Mouse (Mus musculus): ENCODE results near the gene Clta.
"Not testable (repeated sequence)": the region's sequence is repeated elsewhere in the genome, so short reads cannot be mapped to it uniquely, and the experiment has no call there.

Clta gene

GRCm38 (mm10) chr4:44024241-44024640, 20.0 kb downstream of the Clta start:
- DNase-seq (ENCODE audit: low read depth, low spot score), result no peak

GRCm38 (mm10) chr4:44025570-44025969, 21.3 kb downstream of the Clta start:
- DNase-seq (ENCODE audit: low read depth, low spot score), result no peak

- DNase-seq (ENCODE audit: low read depth, low spot score), result no peak
Measured at GRCm38 (mm10) chr4:44028303-44029135, 24.3 kb downstream of the Clta start.

GRCm38 (mm10) chr4:44029661-44030066, 25.4 kb downstream of the Clta start:
- DNase-seq (ENCODE audit: low read depth, low spot score), result no peak

- no peak for DNase-seq (ENCODE audit: low read depth, low spot score)
Measured at GRCm38 (mm10) chr4:44031521-44031920, 27.3 kb downstream of the Clta start.

GRCm38 (mm10) chr4:44036455-44036854, 32.2 kb downstream of the Clta start:
- DNase-seq (ENCODE audit: low read depth, low spot score), result no peak

GRCm38 (mm10) chr4:44040802-44041201, 36.5 kb downstream of the Clta start:
- DNase-seq (ENCODE audit: low read depth, low spot score), result no peak

- DNase-seq (ENCODE audit: low read depth, low spot score), result no peak
Measured at GRCm38 (mm10) chr4:44042429-44042828, 38.2 kb downstream of the Clta start.

GRCm38 (mm10) chr4:44043182-44043581, 38.9 kb downstream of the Clta start:
- DNase-seq (ENCODE audit: low read depth, low spot score), result not testable (repeated sequence)

- peak; percentile 77 for DNase-seq (ENCODE audit: low read depth, low spot score)
Measured at GRCm38 (mm10) chr4:44044685-44045356, 40.6 kb downstream of the Clta start.

- DNase-seq (ENCODE audit: low read depth, low spot score), result peak; percentile 37
Measured at GRCm38 (mm10) chr4:44046066-44046465, 41.8 kb downstream of the Clta start.

GRCm38 (mm10) chr4:44049812-44050211, 45.6 kb downstream of the Clta start:
- no peak for DNase-seq (ENCODE audit: low read depth, low spot score)

- peak; percentile 85 for DNase-seq (ENCODE audit: low read depth, low spot score)
Measured at GRCm38 (mm10) chr4:44059674-44060073, 55.4 kb downstream of the Clta start.

GRCm38 (mm10) chr4:44062062-44062461, 57.8 kb downstream of the Clta start:
- no peak for DNase-seq (ENCODE audit: low read depth, low spot score)

- DNase-seq (ENCODE audit: low read depth, low spot score), result peak; percentile 27
Measured at GRCm38 (mm10) chr4:44062816-44063215, 58.6 kb downstream of the Clta start.

- peak; percentile 90 for DNase-seq (ENCODE audit: low read depth, low spot score)
Measured at GRCm38 (mm10) chr4:44065355-44066025, 61.2 kb downstream of the Clta start.

- no peak for DNase-seq (ENCODE audit: low read depth, low spot score)
Measured at GRCm38 (mm10) chr4:44066891-44067290, 62.6 kb downstream of the Clta start.

- DNase-seq (ENCODE audit: low read depth, low spot score), result no peak
Measured at GRCm38 (mm10) chr4:44068736-44069135, 64.5 kb downstream of the Clta start.

GRCm38 (mm10) chr4:44069411-44069810, 65.2 kb downstream of the Clta start:
- no peak for DNase-seq (ENCODE audit: low read depth, low spot score)

- DNase-seq (ENCODE audit: low read depth, low spot score), result no peak
Measured at GRCm38 (mm10) chr4:44070641-44071040, 66.4 kb downstream of the Clta start.

- peak; percentile 28 for DNase-seq (ENCODE audit: low read depth, low spot score)
Measured at GRCm38 (mm10) chr4:44071741-44072145, 67.5 kb downstream of the Clta start.

- DNase-seq (ENCODE audit: low read depth, low spot score), result peak; percentile 90
Measured at GRCm38 (mm10) chr4:44072146-44072872, 68.1 kb downstream of the Clta start.

Measured in CD4-positive helper T cell, adult 2 months (primary cell).